Mouse (Mus musculus) brain, embryonic 14.5 days (tissue): ENCODE measurements around the gene Sord.

Experiments used
- CTCF ChIP-seq: fragments of 200-500 bp; IDR thresholded peaks from 2 replicates; pipeline ENCODE4 v1.5.1; 2012; ENCODE audit warnings: inconsistent platforms, mild to moderate bottlenecking, moderate library complexity, borderline replicate concordance; ENCODE audit not compliant: insufficient read depth, insufficient read length; ENCODE audit errors: extremely low read depth
- POLR2A ChIP-seq: fragments of 200-500 bp; IDR thresholded peaks from 2 replicates; pipeline ENCODE4 v1.6.1; 2012; ENCODE audit warnings: mild to moderate bottlenecking, inconsistent platforms, borderline replicate concordance; ENCODE audit not compliant: poor library complexity, insufficient read depth, insufficient read length, severe bottlenecking; ENCODE audit errors: extremely low read depth

DNA sequence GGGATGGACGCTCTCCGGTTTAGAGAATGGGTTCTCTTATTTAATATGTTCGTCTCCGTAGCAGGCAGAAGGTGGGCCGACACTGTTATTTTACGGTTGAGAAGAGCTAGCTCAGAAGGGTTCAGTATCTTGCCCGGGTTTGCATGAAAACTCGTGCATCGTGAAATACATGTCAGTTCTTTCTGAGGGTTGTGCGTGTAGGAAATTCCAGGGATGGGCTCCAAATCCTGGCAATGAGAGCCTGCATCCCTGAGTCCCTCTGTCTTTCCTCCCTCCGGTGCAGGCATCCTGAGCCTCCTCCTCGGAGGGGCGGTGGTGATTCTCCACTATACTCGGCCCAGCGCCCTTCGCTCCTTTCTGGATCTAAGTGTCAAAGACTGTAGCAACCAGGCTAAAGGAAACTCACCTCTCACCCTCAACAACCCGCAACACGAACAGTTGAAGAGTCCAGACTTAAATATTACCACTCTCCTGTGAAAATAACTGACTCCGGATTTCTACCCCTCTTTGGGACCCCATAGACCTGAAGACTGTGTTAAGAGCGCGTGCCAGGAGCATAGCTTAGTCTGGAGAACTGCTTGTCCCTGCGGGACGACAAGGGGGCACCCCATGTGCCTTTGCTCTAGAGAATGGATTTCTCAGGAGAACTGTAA is 67.5 kb downstream of the Sord start:
- TF ChIP-seq CTCF (no peak), POLR2A (no peak)
